Mouse (Mus musculus): ENCODE data around the gene Slc44a2.
"Not testable (repeated sequence)": the region's sequence is repeated elsewhere in the genome, so short reads cannot be mapped to it uniquely, and the experiment has no call there.

The Slc44a2 gene

DNA sequence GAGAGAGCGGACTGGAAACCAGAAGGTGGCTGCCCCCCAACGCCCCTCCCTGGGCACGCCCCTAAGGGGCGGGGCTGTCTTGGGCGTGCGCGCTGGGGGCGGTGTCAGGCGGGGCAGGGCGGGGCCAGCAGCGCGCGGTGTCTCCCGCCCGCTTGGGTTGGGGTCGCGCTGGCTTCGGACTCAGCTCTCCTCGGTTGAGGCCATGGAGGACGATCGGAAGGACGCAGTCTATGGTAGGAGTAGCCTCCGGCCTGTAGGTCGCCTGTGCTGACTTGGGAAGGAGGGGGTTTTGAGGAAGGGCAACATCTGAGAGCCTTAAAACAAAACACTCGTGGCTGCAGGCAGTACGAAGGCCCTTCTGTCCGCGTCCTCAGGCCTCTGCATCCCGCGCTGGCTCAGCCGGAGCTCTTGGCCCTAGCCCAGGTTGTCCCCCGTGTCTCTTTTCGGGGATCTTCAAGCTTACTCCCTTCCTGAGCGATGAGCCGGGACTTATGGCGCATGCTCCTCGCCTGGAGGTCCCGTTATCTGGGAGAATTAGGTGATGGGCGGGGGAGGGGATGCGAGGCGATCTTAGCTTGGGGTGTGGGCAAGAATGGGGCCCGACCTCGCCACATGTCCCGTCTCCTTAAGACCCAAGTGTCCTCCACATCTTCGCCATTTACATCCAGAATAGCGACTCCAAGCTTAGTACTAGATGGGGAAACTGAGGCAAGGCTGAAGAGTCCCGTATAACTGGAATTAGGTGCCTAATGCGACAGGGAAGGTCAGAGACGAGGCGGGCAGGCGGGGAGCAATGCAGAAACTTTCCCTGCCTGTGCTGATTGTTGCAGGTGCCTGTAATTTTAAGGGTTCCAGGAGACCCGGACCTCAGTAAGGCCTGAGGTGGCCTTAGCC is at the start of gene Slc44a2:
Slc44a2 (plus strand) TSS at position 80 of the 894 bp plus-strand sequence.
- peak; percentile 80 to 84 for DNase-seq (ENCODE audit: low spot score in 2 of 2)

DNA sequence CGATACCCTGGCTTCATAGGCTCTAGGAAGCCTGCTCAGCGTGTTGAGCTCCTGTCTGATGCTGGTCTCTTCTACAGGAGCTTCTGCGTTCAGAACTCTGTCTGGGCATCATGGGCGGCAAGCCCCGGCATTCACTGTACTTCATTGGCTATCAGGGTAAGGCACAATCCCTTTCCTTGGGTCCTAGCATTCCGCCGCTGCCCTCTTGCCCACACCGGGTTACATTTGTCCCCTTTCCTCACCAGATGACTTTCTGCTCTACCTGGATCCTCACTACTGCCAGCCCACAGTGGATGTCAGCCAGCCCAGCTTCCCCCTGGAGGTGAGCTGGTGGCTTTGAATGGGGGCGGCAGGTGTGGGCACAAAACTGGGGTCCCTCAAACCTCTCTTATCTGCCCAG is 48.1 kb upstream of the Slc44a2 start:
- no peak for DNase-seq (ENCODE audit: low spot score in 2 of 2)

DNA sequence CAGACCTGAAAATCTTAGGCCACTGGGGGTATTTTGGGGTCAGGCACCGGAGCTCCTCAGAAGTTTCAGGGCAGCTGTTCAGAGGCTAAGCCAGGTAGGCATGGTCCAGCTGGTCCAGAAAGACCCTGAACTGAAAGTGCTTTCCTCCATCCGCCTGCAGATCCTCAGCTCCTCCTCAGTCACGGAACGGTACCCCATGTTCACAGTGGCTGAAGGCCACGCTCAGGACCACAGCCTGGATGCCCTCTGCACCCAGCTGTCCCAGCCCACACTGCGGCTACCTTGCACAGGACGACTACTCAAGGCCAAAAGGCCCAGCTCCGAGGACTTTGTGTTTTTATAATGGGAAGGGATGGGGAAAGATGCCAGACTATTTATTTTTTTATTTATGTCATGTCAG is 47.4 kb upstream of the Slc44a2 start:
- no peak for DNase-seq (ENCODE audit: low spot score in 2 of 2)

- no peak for DNase-seq (ENCODE audit: low spot score in 2 of 2)
Observed at GRCm38 (mm10) chr9:21273520-21274228, 46.8 kb upstream of the Slc44a2 start.

GRCm38 (mm10) chr9:21274336-21274735 is 46.2 kb upstream of the Slc44a2 start:
- DNase-seq (ENCODE audit: low spot score in 2 of 2): no peak

- DNase-seq (ENCODE audit: low spot score in 2 of 2): no peak
Observed at GRCm38 (mm10) chr9:21275013-21275710, 45.3 kb upstream of the Slc44a2 start.

DNA sequence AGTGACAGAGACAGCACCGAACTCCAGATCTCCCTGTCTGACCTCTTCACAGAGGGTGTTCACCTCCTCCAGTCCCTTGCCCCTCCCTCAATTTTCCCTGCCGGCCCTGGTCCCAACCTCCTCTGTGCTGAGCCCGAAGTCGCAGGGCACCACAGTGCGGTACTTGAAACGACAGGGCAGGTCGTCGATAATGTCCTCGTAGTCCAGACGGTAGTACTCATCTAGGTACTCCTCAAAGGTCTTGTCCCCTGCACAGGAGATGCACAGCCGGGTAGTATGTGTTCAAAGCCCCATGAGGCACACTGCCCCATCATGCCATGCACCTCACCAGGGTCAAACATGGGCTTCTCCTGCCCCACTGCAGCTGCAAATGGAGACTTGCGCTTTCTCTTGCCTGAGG is 44.8 kb upstream of the Slc44a2 start:
- DNase-seq (ENCODE audit: low spot score in 2 of 2): no peak

GRCm38 (mm10) chr9:21276307-21276706 is 44.2 kb upstream of the Slc44a2 start:
- no peak for DNase-seq (ENCODE audit: low spot score in 2 of 2)

DNA sequence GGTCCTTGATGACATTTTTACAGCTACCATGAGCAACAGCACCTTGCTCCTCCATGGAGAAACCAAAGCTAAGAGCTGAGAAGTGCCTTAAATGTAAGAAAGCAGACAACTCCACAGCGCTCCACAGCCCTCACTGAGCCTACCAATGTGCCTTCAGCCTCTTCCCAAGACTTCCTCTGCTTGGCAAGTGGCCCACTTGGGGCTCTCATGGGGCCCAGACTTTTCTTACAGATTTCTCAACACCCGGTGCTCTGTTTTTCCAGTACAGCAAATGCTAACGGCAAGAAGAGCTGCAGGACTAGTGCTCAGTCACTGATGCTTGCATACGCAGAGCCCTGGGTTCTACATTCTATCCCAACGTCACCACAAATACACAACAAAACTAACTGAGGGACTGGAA is 42.7 kb upstream of the Slc44a2 start:
- no peak for DNase-seq (ENCODE audit: low spot score in 2 of 2)

GRCm38 (mm10) chr9:21283591-21283990 is 36.9 kb upstream of the Slc44a2 start:
- DNase-seq (ENCODE audit: low spot score in 2 of 2): no peak

GRCm38 (mm10) chr9:21283994-21284393 is 36.5 kb upstream of the Slc44a2 start:
- DNase-seq (ENCODE audit: low spot score in 2 of 2): no peak

GRCm38 (mm10) chr9:21286753-21287152 is 33.7 kb upstream of the Slc44a2 start:
- no peak for DNase-seq (ENCODE audit: low spot score in 2 of 2)

GRCm38 (mm10) chr9:21287571-21288402 is 32.7 kb upstream of the Slc44a2 start, which contains the start of gene Kri1:
TSS of gene Kri1 (minus strand) at chr9:21287969.
- DNase-seq (ENCODE audit: low spot score in 2 of 2): peak; percentile 95 to 96

DNA sequence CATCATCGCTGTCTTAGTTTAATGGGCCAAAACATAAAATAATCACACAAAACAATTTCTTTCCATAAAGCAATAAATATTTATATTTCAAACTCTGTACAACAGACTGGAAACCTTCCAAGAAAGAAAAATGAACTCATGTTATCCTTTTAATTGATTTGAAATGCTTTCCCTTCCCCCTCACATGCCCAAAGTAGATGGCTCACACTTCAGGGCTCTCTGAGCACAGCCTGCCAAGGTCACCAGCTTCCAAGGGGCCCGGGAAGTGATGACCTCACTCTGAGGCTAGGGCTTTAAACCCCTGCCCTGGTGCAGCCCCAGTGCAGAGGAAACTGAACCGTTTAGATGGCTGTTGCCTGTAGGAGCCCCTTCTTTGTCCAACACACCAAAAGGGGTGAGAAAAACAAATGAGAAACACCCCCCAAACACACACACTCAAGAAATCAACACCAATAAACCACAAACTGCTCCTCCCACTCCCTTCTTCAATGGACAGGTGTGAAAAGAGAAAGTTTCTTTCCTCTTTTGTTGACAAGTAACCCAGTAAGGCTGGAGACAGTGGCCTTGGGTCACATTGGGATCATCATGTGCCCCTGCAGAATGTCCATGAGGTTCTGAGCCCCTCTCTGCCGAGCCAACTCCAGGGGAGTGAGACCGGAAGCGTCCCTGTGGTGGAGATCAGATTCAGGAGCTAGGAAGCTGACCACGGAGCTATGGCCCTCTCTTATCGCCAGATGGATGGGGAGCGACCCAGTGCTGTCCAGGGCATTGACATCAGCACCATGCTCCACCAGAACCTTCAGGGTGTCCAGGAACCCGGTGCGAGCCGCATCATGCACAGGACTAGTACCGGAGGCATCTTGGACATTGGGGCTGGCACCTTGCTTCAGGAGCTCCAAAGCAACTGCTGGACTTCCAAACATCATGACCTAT is 31.8 kb upstream of the Slc44a2 start:
- no peak for DNase-seq (ENCODE audit: low spot score in 2 of 2)

GRCm38 (mm10) chr9:21289337-21289671 is 31.2 kb upstream of the Slc44a2 start:
- DNase-seq (ENCODE audit: low spot score in 2 of 2): no peak

DNA sequence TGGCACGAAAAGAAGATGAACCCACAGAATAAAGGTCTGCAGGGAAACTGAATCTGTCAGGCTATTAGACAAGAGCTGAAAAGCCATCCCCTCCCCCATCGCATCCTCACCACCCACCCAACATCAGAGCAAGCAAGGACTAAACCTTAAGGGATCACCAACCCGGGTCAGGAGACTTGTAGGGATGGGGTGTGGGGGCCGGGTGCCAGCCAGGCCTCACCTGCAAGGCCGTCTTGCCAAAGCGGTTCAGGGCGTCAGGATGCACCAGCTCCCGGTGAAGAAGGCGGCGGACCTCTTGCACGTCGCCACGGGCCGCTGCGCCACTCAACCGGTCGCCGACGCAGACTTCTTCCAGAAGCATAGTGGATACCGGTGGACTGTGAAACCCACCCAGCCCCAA is 29.9 kb upstream of the Slc44a2 start:
- no peak for DNase-seq (ENCODE audit: low spot score in 2 of 2)

GRCm38 (mm10) chr9:21291022-21291787 is 29.3 kb upstream of the Slc44a2 start, which contains the start of gene Cdkn2d:
TSS of gene Cdkn2d (minus strand) at chr9:21291407.
- DNase-seq (ENCODE audit: low spot score in 2 of 2): peak; percentile 100

DNA sequence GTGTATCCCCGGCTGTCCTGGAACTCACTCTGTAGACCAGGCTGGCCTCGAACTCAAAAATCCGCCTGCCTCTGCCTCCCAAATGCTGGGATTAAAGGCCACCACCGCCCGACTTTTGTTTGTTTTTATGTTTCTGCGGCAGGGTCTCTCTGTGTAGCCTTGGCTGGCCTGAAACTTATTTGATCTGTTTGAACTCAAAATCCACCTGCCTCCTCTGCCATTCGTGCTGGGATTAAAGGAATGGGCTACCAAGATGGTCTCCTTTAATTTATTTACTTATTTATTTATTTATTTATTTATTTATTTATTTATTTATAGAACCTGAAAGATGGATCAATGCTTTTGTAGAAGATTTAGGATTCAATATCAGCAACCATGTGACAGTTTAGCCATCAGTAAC is 28.6 kb upstream of the Slc44a2 start:
- DNase-seq (ENCODE audit: low spot score in 2 of 2): not testable (repeated sequence)

DNA sequence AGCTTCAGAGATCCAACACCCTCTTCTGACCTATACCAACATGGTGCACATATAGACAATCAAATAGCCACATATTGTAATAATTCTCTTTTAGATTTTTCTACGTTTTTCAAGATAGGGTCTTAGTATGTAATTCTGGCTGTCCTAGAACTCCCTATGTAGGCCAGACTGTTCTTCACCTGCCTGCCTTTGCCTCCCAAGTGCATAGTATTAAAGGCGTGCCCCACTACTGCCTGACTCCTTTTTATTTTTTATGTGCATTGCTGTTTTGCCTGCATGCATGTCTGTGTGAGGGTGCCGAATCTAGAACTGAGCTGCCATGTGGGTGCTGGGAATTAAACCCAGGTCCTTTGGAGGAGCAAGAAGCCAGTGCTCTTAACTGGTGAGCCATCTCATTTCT is 28.2 kb upstream of the Slc44a2 start:
- DNase-seq (ENCODE audit: low spot score in 2 of 2): no peak

GRCm38 (mm10) chr9:21299014-21299413 is 21.5 kb upstream of the Slc44a2 start:
- DNase-seq (ENCODE audit: low spot score in 2 of 2): no peak

Measured in urinary bladder, postnatal 4 days (tissue).